Mouse (Mus musculus) liver, embryonic 14.5 days (tissue): ENCODE measurements around the gene Fzr1.

ENCODE experiments used
- CTCF ChIP-seq: IDR thresholded peaks from 2 replicates; pipeline ENCODE4 v1.5.1; 2016; ENCODE audit warnings: antibody characterized with exemption, low read depth, control low read depth
- EP300 ChIP-seq: IDR thresholded peaks from 2 replicates; pipeline ENCODE4 v1.6.1; 2016; ENCODE audit warnings: antibody characterized with exemption, low read depth

DNA sequence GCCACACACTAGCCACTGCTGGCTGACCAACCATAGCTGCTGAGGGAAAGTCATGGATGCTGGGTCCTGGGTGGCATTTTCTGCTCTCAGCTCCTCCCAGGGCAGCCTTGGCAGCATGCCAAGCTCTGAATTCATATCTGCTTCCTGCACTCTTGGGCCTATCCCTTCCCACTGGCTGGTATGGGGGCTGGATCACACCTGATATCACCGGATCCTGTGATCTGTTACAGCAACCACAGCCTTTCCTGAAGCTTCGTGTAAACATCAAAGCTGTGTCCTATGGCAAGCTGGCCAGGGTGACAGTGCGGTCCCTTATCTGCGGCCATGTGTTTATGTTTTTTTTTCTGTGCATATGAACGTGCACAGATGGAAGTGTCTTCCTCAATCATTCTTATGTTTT lies 3.7 kb upstream of the Fzr1 start:
- TF ChIP-seq CTCF (no peak), EP300 (no peak)
